Mouse (Mus musculus) embryonic facial prominence, embryonic 13.5 days (tissue): ENCODE measurements at regions not wholly inside any gene's neighbourhood (a gene's known extent, or its start where the extent isn't known, plus 50 kb on each side); places are given as distances from the start of the nearest gene placed in this dataset.

Source experiments
- ATAC-seq: fragments of 200-750 bp; cut with Nextera tagmentation; 2 replicates; pipeline ENCODE4 v1.8.0; 2017; ENCODE audit warnings: low read depth; ENCODE audit not compliant: insufficient number of reproducible peaks, insufficient read depth, low FRiP score, low TSS enrichment
- H3K27ac ChIP-seq: fragments of 300-500 bp; sonication (generic); 2 replicates; pipeline ENCODE4 v1.5.1; 2015; ENCODE audit warnings: moderate library complexity, mild to moderate bottlenecking, inconsistent platforms
- H3K27me3 ChIP-seq: fragments of 300-500 bp; sonication (generic); 2 replicates; pipeline ENCODE4 v1.6.1; 2015; ENCODE audit warnings: mild to moderate bottlenecking, inconsistent platforms
- H3K36me3 ChIP-seq: fragments of 300-500 bp; sonication (generic); 2 replicates; pipeline ENCODE4 v1.6.1; 2015; ENCODE audit warnings: mild to moderate bottlenecking, inconsistent platforms
- H3K4me1 ChIP-seq: fragments of 300-500 bp; sonication (generic); 2 replicates; pipeline ENCODE4 v1.6.1; 2015; ENCODE audit warnings: inconsistent platforms
- H3K4me2 ChIP-seq: fragments of 300-500 bp; sonication (generic); 2 replicates; pipeline ENCODE4 v1.6.1; 2015; ENCODE audit warnings: moderate library complexity, mild to moderate bottlenecking, inconsistent platforms
- H3K4me3 ChIP-seq: fragments of 300-500 bp; sonication (generic); 2 replicates; pipeline ENCODE4 v1.5.1; 2015; ENCODE audit warnings: mild to moderate bottlenecking, inconsistent platforms
- H3K9ac ChIP-seq: fragments of 300-500 bp; sonication (generic); 2 replicates; pipeline ENCODE4 v1.6.1; 2015; ENCODE audit warnings: mild to moderate bottlenecking, inconsistent platforms
- H3K9me3 ChIP-seq: fragments of 300-500 bp; sonication (generic); 2 replicates; pipeline ENCODE4 v1.6.1; 2016; ENCODE audit warnings: inconsistent platforms
- WGBS: fragments of 180-500 bp; shearing (Covaris S2); methylation state at CpG from one replicate; pipeline ENCODE4 v1.1.7; 2015; ENCODE audit warnings: mixed read lengths; 5-methylcytosine and 5-hydroxymethylcytosine counted together

DNA sequence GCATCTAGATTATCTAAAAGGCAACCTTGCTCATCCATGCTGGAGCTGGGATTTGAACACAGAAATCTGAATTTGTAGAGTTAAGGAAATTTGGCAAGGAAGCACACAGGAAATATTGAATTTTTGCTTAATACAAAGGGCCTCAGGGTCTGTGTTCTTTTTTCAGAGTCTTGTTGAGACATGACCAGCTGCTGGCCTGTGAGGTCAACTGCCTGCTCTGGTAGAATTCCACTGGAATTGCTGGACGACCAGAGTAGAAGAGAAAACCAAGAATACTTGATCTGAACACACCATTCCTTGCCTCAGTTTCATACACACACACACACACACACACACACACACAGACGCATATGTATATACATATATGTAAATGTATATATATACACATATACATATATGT, 84.1 kb upstream of the Lifr start:
- 70% methylated on average over 2 of the region's 2 CpGs for WGBS
- no peak overlapping the region for H3K4me3 ChIP-seq
- no peaks in the 10 kb centered on the region for H3K4me1 ChIP-seq
- no peak overlapping the region for H3K9ac ChIP-seq
- ATAC-seq = no peak
- H3K9me3 ChIP-seq = no peaks in the 10 kb centered on the region
- H3K36me3 ChIP-seq = no peaks in the 10 kb centered on the region
- H3K27me3 ChIP-seq = no peaks in the 10 kb centered on the region
- H3K27ac ChIP-seq = no peak overlapping the region
- H3K4me2 ChIP-seq = no peak overlapping the region

DNA sequence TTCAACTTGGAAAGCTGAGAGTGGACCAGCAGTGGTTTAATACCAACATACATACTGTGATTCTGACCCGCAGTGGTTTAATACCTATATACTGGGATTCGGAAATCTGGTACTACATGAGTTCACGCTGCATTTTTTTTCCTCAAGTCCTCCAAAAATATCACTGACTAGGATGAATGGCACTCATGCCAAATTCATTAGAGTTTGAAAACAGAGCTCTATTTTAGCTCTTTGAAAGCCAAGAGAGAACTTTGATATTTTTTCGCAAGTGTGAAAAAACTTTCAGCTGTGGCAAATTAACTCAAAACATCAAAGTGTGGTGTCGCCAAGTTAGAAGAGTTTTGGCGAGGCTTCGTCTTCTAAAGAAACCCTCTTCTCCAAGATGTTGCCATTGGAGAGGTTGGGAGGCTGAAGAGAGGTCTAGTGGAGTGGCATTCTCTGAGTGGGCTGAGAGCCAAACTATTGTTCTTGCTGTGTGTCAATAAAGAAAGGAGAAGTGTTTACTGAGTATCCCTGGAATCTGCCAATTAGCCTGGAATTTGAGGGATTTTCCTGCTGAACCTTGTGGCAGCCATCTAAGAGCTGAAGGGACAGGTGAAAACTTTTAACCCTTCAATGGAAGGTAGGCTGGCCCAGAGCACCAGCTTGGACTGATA, 81.6 kb upstream of the Lifr start:
- Histone ChIP-seq H3K36me3 (no peaks in the 10 kb centered on the region), H3K4me2 (no peak overlapping the region), H3K9ac (no peak overlapping the region), H3K27me3 (no peaks in the 10 kb centered on the region), H3K4me3 (no peak overlapping the region), H3K4me1 (no peaks in the 10 kb centered on the region), H3K9me3 (no peaks in the 10 kb centered on the region), H3K27ac (no peak overlapping the region)
- no peak for ATAC-seq
- WGBS = 57% methylated on average over 7 of the region's 7 CpGs

DNA sequence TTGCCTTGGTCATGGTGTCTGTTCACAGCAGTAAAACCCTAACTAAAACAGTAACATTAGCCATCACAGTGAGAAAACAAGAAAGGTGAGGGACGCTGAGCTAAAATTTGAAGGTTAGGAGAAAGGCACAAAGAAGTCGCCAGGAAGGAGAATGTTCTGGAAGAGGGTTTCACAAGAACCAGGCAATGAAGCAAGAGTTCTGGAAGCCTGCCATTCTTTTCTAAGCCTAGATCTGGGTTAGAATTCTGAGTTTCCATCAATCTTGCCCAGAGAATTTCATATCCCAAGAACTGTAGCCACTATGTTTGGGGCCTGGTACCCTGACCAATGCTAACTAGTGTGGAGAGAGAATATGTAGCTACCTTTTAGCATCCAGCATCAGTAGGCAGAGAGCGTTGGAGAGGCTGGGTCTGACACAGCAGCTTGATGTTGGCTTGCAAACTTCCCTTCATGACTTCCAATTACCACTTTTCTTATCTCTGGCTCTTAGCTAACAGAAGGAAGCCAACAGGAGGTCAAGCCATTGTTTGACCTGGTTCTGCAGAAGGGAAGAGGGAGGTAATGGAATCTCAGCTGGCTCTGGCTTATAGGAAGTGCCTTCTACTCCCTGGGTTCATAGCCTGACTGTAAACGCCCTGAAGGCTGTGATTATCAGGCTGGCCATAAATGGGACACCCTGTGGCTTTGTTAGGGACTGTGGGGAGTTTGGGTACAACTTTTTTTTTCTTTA, 79.3 kb upstream of the Lifr start:
- Histone ChIP-seq H3K27ac (no peak overlapping the region), H3K9ac (no peak overlapping the region), H3K4me1 (no peaks in the 10 kb centered on the region), H3K27me3 (no peaks in the 10 kb centered on the region), H3K9me3 (no peaks in the 10 kb centered on the region), H3K4me3 (no peak overlapping the region), H3K4me2 (no peak overlapping the region), H3K36me3 (no peaks in the 10 kb centered on the region)
- 84% methylated on average over 4 of the region's 4 CpGs for WGBS
- no peak for ATAC-seq

DNA sequence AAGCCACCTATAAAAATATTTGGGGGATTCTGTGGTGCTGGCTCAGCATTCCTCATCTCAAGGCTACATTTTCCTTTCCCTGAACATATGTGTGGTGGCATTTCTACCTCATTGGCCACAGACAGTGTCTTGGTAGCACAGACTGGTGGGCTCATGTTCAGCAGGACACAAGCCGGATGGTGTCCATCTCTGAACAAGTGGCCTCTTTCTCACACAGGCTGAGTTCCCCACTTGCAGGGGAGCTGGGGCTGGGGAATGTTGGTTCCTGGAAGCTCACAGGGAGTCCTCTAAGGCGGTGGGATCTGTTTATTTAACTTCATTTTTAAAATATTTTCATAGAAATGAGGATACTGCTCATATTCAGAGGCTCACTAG, 78.7 kb upstream of the Lifr start:
- H3K27me3 ChIP-seq = no peaks in the 10 kb centered on the region
- H3K4me1 ChIP-seq = no peaks in the 10 kb centered on the region
- H3K9me3 ChIP-seq = no peaks in the 10 kb centered on the region
- no peak overlapping the region for H3K4me2 ChIP-seq
- no peak for ATAC-seq
- WGBS = 79% methylated on average over 2 of the region's 2 CpGs
- H3K4me3 ChIP-seq = no peak overlapping the region
- H3K27ac ChIP-seq = no peak overlapping the region
- H3K36me3 ChIP-seq = no peaks in the 10 kb centered on the region
- H3K9ac ChIP-seq = no peak overlapping the region

DNA sequence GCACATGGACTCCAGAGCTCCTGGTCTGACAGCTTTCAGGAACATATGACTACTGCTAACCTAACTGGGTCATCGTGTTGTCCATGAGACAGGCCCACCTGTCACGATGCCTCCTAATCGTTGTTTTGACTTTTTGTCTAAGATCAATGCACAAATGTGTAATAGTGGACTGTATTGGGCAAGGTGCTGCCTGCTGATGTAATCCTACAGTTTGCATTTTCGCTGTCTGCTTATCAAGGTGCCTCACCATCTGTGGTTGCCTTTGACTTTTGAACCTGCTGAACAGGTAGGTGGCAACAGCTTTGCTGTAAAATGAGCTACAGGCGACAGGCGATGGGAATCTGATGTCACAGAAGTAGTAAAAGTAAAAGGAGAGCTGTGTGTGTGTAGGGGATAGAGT, 78.0 kb upstream of the Lifr start:
- Histone ChIP-seq H3K4me2 (no peak overlapping the region), H3K27ac (no peak overlapping the region), H3K4me1 (no peaks in the 10 kb centered on the region), H3K36me3 (no peaks in the 10 kb centered on the region), H3K9me3 (no peaks in the 10 kb centered on the region), H3K4me3 (no peak overlapping the region), H3K27me3 (no peaks in the 10 kb centered on the region), H3K9ac (no peak overlapping the region)
- ATAC-seq = no peak
- 89% methylated on average over 6 of the region's 6 CpGs for WGBS

DNA sequence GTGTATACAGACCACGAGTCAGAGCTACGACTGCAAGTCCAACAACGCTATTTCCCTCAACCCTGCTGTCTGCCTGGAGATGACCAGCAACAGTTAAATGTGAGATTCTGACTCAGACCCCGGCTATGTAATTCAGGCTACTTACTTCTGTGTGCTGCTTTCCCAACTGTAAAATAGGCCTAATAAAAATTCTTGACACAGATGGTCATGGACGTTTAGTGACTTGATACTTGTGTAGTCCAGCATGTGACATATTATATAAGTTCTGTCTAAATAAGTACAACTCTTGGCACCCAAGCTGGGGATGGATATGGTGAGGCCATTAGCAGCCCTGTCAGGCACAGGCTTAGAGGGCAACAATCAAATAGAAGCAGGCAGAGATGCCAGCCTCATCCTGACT, 77.4 kb upstream of the Lifr start:
- 84% methylated on average over 5 of the region's 5 CpGs for WGBS
- H3K27ac ChIP-seq = no peak overlapping the region
- ATAC-seq = no peak
- H3K4me2 ChIP-seq = no peak overlapping the region
- no peaks in the 10 kb centered on the region for H3K9me3 ChIP-seq
- no peaks in the 10 kb centered on the region for H3K27me3 ChIP-seq
- no peaks in the 10 kb centered on the region for H3K4me1 ChIP-seq
- H3K4me3 ChIP-seq = no peak overlapping the region
- no peak overlapping the region for H3K9ac ChIP-seq
- H3K36me3 ChIP-seq = no peaks in the 10 kb centered on the region

DNA sequence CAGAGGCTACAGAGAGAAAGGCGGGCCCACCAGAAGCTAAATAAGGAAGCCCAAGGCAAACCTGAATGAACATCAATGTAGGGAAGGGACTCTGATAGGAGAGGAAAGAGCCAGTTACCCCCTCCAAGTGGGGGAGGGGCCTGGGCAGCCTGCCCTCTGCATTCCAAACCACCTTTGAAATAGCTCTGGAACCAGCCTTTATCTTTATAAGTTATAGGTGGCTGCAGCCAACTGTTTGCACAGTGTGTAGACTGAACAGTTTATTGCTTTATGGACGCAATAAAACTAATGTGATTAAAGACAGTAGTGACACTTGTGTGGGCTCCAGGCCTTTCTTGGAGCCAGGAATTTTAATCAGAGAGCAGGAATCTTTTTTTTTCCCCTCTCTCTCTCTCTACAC, 75.4 kb upstream of the Lifr start:
- Histone ChIP-seq H3K27ac (no peak overlapping the region), H3K4me2 (no peak overlapping the region), H3K4me1 (no peaks in the 10 kb centered on the region), H3K9me3 (no peaks in the 10 kb centered on the region), H3K27me3 (no peaks in the 10 kb centered on the region), H3K9ac (no peak overlapping the region), H3K4me3 (no peak overlapping the region), H3K36me3 (no peaks in the 10 kb centered on the region)
- no peak for ATAC-seq
- 80% methylated on average over 2 of the region's 2 CpGs for WGBS

DNA sequence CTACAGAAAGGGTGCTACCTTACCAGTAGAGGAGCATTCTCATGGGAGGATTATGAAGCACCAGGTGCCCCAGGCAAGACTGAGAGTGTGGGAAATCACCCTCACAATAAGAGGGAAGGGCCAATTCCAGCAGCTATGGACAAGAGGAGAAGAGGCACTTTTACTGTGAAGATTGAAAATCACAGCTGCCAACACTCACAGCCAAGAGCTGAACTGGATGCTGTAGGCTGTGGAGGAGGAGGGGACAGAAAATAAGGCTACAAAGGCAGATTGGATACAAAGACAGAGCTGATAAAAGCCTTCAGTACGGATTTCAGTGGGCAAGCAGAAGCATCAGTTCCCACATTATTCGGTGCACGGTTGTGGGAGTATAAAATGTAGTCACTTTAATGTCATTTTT, 74.4 kb upstream of the Lifr start:
- H3K36me3 ChIP-seq = no peaks in the 10 kb centered on the region
- no peak for ATAC-seq
- no peaks in the 10 kb centered on the region for H3K27me3 ChIP-seq
- H3K4me2 ChIP-seq = no peak overlapping the region
- H3K27ac ChIP-seq = no peak overlapping the region
- no peaks in the 10 kb centered on the region for H3K9me3 ChIP-seq
- no peaks in the 10 kb centered on the region for H3K4me1 ChIP-seq
- H3K9ac ChIP-seq = no peak overlapping the region
- no peak overlapping the region for H3K4me3 ChIP-seq
- 52% methylated on average over 3 of the region's 3 CpGs for WGBS

DNA sequence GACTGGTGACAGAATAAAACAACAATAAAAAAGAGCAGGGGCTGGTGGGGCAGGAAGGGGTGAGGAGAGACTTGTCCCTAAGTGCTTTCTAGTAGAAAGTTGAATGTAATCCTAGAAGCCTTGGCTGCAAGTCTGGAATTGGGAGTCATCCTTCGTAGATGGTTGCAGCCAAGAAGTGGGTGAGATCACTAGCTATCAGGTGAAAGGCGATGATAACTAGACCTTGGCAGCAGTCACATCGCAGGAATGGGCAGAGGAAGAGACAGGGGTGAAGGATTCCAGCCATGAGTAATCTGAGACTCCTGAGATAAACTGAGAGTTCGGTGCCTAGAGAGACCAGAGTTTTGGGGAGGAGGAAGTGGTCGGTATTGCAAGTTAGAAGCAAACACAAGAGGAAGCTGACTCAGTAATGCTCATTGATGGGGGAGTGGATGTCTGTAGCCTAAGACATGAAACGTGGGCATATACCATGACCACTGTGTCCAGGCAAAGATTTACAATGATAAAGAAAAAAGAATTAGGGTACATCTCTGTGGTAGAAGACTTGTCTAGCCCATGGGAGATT, 73.1 kb upstream of the Lifr start:
- Histone ChIP-seq H3K9me3 (no peaks in the 10 kb centered on the region), H3K27me3 (no peaks in the 10 kb centered on the region), H3K4me1 (no peaks in the 10 kb centered on the region), H3K36me3 (no peaks in the 10 kb centered on the region), H3K27ac (no peak overlapping the region), H3K4me3 (no peak overlapping the region), H3K4me2 (no peak overlapping the region), H3K9ac (no peak overlapping the region)
- WGBS = 73% methylated on average over 6 of the region's 6 CpGs
- no peak for ATAC-seq

DNA sequence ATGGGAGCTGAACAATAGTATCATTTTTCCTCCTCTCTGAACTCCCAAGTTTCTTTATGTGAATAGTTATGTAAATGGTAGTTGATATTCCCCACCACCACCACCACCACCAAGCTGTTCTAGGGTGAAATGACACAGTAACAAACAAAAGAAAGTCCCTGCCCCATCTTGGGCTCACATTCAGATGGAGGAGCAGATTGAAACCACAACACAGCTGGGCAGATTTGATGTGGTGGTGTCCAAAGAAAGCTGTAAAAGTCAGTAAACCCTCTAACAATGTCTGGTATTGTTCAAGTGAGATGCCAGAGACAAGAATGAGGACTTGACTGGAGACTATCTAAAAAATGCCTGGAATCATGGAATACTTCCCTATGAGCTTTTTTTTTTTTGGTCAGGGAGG, 67.8 kb upstream of the Lifr start:
- Histone ChIP-seq H3K4me1 (no peaks in the 10 kb centered on the region), H3K27ac (no peak overlapping the region), H3K27me3 (no peaks in the 10 kb centered on the region), H3K4me2 (no peak overlapping the region), H3K9me3 (0 out of 2 replicates have a peak, but pooled peaks cover 3% of the 10 kb centered on the region), H3K4me3 (no peak overlapping the region), H3K36me3 (no peaks in the 10 kb centered on the region), H3K9ac (no peak overlapping the region)
- no peak for ATAC-seq

DNA sequence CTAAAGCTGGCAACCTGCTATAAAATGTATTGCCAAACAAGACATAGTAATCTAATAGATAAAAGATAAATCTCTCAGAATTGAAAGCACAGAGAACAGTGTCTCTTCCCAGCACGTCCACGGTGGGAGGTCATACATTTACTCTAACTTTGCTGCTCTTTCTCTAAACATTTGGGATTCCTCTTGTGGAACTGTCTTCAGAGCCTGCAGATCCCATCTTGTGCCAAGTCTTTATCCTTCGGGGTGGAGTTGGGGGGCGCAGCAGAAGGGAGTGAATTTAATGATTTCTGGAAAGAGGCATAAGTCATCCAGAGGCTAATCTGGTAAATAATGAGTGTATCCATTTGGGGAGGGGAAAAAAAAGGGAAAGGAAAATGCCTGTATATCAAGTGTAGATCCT, 65.2 kb upstream of the Lifr start:
- 83% methylated on average over 4 of the region's 4 CpGs for WGBS
- Histone ChIP-seq H3K4me3 (no peak overlapping the region), H3K36me3 (no peaks in the 10 kb centered on the region), H3K27me3 (no peaks in the 10 kb centered on the region), H3K27ac (no peak overlapping the region), H3K4me1 (no peaks in the 10 kb centered on the region), H3K4me2 (no peak overlapping the region), H3K9me3 (0 out of 2 replicates have a peak, but pooled peaks cover 3% of the 10 kb centered on the region), H3K9ac (no peak overlapping the region)
- ATAC-seq = no peak

DNA sequence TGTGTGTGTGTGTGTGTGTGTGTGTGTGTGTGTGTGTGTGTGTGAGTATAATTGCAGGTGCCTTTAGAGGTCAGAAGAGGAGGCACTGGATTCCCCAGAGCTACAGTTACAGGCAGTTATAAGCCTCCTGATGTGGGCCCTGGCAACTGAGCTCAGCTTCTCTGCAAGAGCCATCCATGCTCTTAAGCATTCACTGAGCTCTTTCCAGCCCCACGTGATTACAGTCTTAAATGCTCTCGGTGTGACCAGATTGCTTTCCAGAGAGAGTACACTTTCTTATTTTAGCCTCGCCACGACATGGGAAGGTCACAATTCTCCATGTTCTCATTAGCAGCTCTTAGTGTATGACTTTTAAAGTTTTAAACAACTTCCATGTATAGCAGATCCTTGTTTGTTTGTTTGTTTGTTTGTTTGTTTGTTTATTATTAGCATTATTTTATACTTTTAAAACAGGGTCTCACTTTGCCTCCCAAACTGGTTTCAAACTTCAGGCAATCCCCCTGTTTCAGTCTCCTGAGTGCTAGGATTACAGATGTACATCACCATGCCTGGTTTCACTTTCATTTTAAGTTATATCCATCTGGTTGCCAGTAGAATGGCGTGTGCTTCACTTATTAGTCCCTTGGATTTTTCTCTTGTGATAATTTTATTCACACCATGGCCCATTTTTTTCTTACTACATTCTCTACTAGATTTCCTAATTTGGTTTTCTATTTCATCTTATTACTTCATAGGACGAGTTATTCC, 58.9 kb upstream of the Lifr start:
- H3K4me1 ChIP-seq = no peaks in the 10 kb centered on the region
- H3K4me2 ChIP-seq = no peak overlapping the region
- H3K4me3 ChIP-seq = no peak overlapping the region
- WGBS = 48% methylated on average over 6 of the region's 6 CpGs
- no peak for ATAC-seq
- no peak overlapping the region for H3K27ac ChIP-seq
- no peaks in the 10 kb centered on the region for H3K27me3 ChIP-seq
- no peaks in the 10 kb centered on the region for H3K9me3 ChIP-seq
- no peak overlapping the region for H3K9ac ChIP-seq
- no peaks in the 10 kb centered on the region for H3K36me3 ChIP-seq
